Mouse (Mus musculus) liver, embryonic 14.5 days (tissue): ENCODE measurements around the gene Ptk6.

Source experiments
- CTCF ChIP-seq: IDR thresholded peaks from 2 replicates; pipeline ENCODE4 v1.5.1; 2016; ENCODE audit warnings: antibody characterized with exemption, low read depth, control low read depth
- EP300 ChIP-seq: IDR thresholded peaks from 2 replicates; pipeline ENCODE4 v1.6.1; 2016; ENCODE audit warnings: antibody characterized with exemption, low read depth

GRCm38 (mm10) chr2:181178015-181178414 is 24.6 kb downstream of the Ptk6 start:
- no peak for TF ChIP-seq CTCF
- no peak for TF ChIP-seq EP300
